Mouse (Mus musculus) erythroblast, adult 5-6 weeks (primary cell): ENCODE results near the gene Exd2. TPM values are rescaled to one million over a fixed set of nuclear protein-coding genes. Genes with fewer than 3 reads are reported as not detected.

ENCODE experiments used
- ATAC-seq: replicated peaks from 2 replicates; pipeline ENCODE4 v1.8.0; 2016; ENCODE audit warnings: moderate number of reproducible peaks, mild to moderate bottlenecking, moderate TSS enrichment, inconsistent platforms; ENCODE audit not compliant: poor library complexity, low FRiP score, severe bottlenecking
- total RNA-seq, 2 experiments: library from RNA; stranded (forward) in 1 of 2; stranded (reverse) in 1 of 2; fragments of 150-400 nt in 1 of 2; fragments of 200-764, 138-1000 nt in 1 of 2; gene quantifications; 2 replicates each; pipeline versions ENCODE4 v1.2.3 to v1.2.4; 2015 to 2017; ENCODE audit warnings: low replicate concordance in 2 of 2

Gene Exd2
- total RNA-seq, 2 experiments from 2014 or later = 1.9 to 3.1 TPM

GRCm38 (mm10) chr12:80537313-80537712 is 74.4 kb downstream of the Exd2 start:
- no peak for ATAC-seq

GRCm38 (mm10) chr12:80538311-80538710 is 75.4 kb downstream of the Exd2 start:
- ATAC-seq = no peak

GRCm38 (mm10) chr12:80545310-80545709 is 82.4 kb downstream of the Exd2 start:
- no peak for ATAC-seq

- no peak for ATAC-seq
Measured at GRCm38 (mm10) chr12:80549646-80550045, 86.8 kb downstream of the Exd2 start.

Other genes with a start within 250 kb of the Exd2 start
- 13.4 and 17.6 TPM in 2 replicates for gene Actn1, start 202.7 kb upstream of the Exd2 start, total RNA-seq (2015; ENCODE audit: low replicate concordance)
- 15.5 and 20.8 TPM in 2 replicates for gene Actn1, start 202.7 kb upstream of the Exd2 start, total RNA-seq (2017; ENCODE audit: low replicate concordance)
- gene Dcaf5, start 26.5 kb upstream of the Exd2 start, total RNA-seq (2015; ENCODE audit: low replicate concordance) = 0.19 and 1.9 TPM in 2 replicates
- gene Dcaf5, start 26.5 kb upstream of the Exd2 start, total RNA-seq (2017; ENCODE audit: low replicate concordance) = 4.3 TPM in 2 replicates
- not detected in 2 replicates for gene Galnt16, start 55.2 kb downstream of the Exd2 start, total RNA-seq (2015; ENCODE audit: low replicate concordance)
- not detected in 2 replicates for gene Galnt16, start 55.2 kb downstream of the Exd2 start, total RNA-seq (2017; ENCODE audit: low replicate concordance)
- 3.8 and 8.8 TPM in 2 replicates for gene Slc39a9, start 180.8 kb downstream of the Exd2 start, total RNA-seq (2015; ENCODE audit: low replicate concordance)
- gene Slc39a9, start 180.8 kb downstream of the Exd2 start, total RNA-seq (2017; ENCODE audit: low replicate concordance) = 2.9 and 6.1 TPM in 2 replicates
- 13.2 and 23.4 TPM in 2 replicates for gene Erh, start 181.2 kb downstream of the Exd2 start, total RNA-seq (2015; ENCODE audit: low replicate concordance)
- 5.6 and 17.7 TPM in 2 replicates for gene Erh, start 181.2 kb downstream of the Exd2 start, total RNA-seq (2017; ENCODE audit: low replicate concordance)
- gene Plekhd1, start 229.5 kb downstream of the Exd2 start, total RNA-seq (2015; ENCODE audit: low replicate concordance) = not detected in 2 replicates
- 0.77 TPM in 1 of 2 replicates, not detected in the other for gene Plekhd1, start 229.5 kb downstream of the Exd2 start, total RNA-seq (2017; ENCODE audit: low replicate concordance)